16 mouse cellular contexts compared by ENCODE assay signal in the genomic region with DNA sequence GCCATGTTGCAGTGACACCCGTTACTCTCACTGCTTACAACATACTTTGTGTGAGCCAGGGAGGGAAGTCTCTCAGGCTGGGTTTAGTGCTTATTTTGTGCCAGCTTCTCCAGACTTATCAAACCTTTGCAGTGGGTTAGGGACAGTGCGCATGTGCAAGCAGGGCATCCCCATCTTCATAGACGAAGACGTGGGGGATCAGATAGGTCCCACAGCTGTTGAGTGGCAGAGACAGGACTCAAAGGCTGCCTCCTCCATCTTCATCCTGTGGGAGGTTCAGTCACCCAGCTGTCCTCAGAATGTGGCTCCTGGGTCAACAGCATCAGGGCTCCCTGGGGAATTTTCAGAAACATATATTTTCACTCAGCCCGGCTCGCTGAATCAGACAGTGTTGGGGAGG. TPM values are rescaled to one million over a fixed set of nuclear protein-coding genes. Genes with fewer than 3 reads are reported as not detected.
DNase-seq lines count a peak whose midpoint lies in the region; ATAC-seq and TF ChIP-seq lines count a peak whose summit lies in the region.
"Had no signal": no experiment of that assay in that cellular context is flagged by ENCODE, and none has a peak within 500 bp of the region (broad histone marks: within the 10 kb centered on the region; RNA-seq: fewer than 3 reads in every experiment).

No protein-coding gene starts in this region.

- TF ChIP-seq CTCF in hindbrain, postnatal 0 days (IDR thresholded peaks at IDR 0.05; ENCODE audit: low read depth): no peak
- TF ChIP-seq CTCF in lung, postnatal 0 days (IDR thresholded peaks at IDR 0.05): no peak

- peak; percentile 35 for DNase-seq in CD4-positive, CD25-positive, alpha-beta regulatory T cell, adult 2 months (ENCODE audit: low read depth, low spot score)
- DNase-seq in hindbrain, postnatal 0 days (ENCODE audit: low spot score): no peak
- no peak for DNase-seq in lung, postnatal 0 days (ENCODE audit: low spot score)
- DNase-seq in lung, adult 18-20 months: no peak
- DNase-seq in splenic B cell, adult 2 months (ENCODE audit: low read depth, low spot score): peak; percentile 33
- no peak for DNase-seq in urinary bladder, postnatal 36 days (ENCODE audit: low spot score in 2 of 2)
- DNase-seq: adrenal gland, postnatal 14 days; liver; right cerebral cortex, postnatal 14 days had no signal

- no peak for ATAC-seq in CD4-positive, CD25-positive, alpha-beta regulatory T cell, adult 4 months
- ATAC-seq in hindbrain, embryonic 13.5 days (ENCODE audit: low FRiP score): no peak
- ATAC-seq in hindbrain, postnatal 0 days: no peak
- no peak for ATAC-seq in lung, postnatal 0 days

- H3K4me3 ChIP-seq in hindbrain, embryonic 13.5 days: no peak overlapping the region
- no peak overlapping the region for H3K4me3 ChIP-seq in hindbrain, postnatal 0 days (ENCODE audit: low read length)
- H3K4me3 ChIP-seq in lung, postnatal 0 days (ENCODE audit: low read depth, low read length): peak overlapping the region; percentile 85

- H3K9me3 ChIP-seq in hindbrain, embryonic 13.5 days: no peaks in the 10 kb centered on the region
- H3K9me3 ChIP-seq in hindbrain, postnatal 0 days (ENCODE audit: low read length): no peaks in the 10 kb centered on the region
- H3K9me3 ChIP-seq in lung, postnatal 0 days (ENCODE audit: low read length): no peaks in the 10 kb centered on the region
- H3K9me3 ChIP-seq: forebrain, embryonic 13.5 days had no signal

- H3K27ac ChIP-seq in hindbrain, embryonic 13.5 days: no peak overlapping the region
- no peak overlapping the region for H3K27ac ChIP-seq in hindbrain, postnatal 0 days
- no peak overlapping the region for H3K27ac ChIP-seq in lung, postnatal 0 days (ENCODE audit: low read length)
- H3K27ac ChIP-seq: forebrain, embryonic 13.5 days had no signal

- no peak for TF ChIP-seq EP300 in lung, postnatal 0 days (IDR thresholded peaks at IDR 0.05)

- H3K27me3 ChIP-seq in hindbrain, embryonic 13.5 days: no peaks in the 10 kb centered on the region
- no peaks in the 10 kb centered on the region for H3K27me3 ChIP-seq in hindbrain, postnatal 0 days (ENCODE audit: insufficient read depth, low read length)
- H3K27me3 ChIP-seq in lung, postnatal 0 days (replicated peaks; ENCODE audit: insufficient read depth, low read length): no peaks in the 10 kb centered on the region
- no peaks in the 10 kb centered on the region for H3K27me3 ChIP-seq in splenic B cell, adult 2 months (ENCODE audit: control insufficient read depth, insufficient read depth, low read length, poor library complexity, severe bottlenecking)

- peaks cover 21% of the 10 kb centered on the region for H3K4me1 ChIP-seq in hindbrain, embryonic 13.5 days (replicated peaks)
- H3K4me1 ChIP-seq in hindbrain, postnatal 0 days (ENCODE audit: insufficient read depth, low read length): peaks cover 26% of the 10 kb centered on the region
- H3K4me1 ChIP-seq in lung, postnatal 0 days (ENCODE audit: insufficient read depth, low read depth, low read length): peaks cover 8% of the 10 kb centered on the region; the same call in 1 of the 2 replicates

- 83% methylated on average over 6 of the region's 6 CpGs for WGBS in hindbrain, embryonic 13.5 days
- WGBS in hindbrain, postnatal 0 days: 89% methylated on average over 6 of the region's 6 CpGs
- 56% methylated on average over 6 of the region's 6 CpGs for WGBS in lung, postnatal 0 days

- peak overlapping the region; percentile 82; the same call in 1 of the 2 replicates for H3K4me2 ChIP-seq in hindbrain, embryonic 13.5 days
- H3K4me2 ChIP-seq in hindbrain, postnatal 0 days (ENCODE audit: low read depth, low read length): no peak overlapping the region
- peak overlapping the region; percentile 81 for H3K4me2 ChIP-seq in lung, postnatal 0 days (replicated peaks; ENCODE audit: low read depth, low read length)

- no peaks in the 10 kb centered on the region for H3K36me3 ChIP-seq in hindbrain, embryonic 13.5 days
- H3K36me3 ChIP-seq in hindbrain, postnatal 0 days (ENCODE audit: insufficient read depth, low read length): no peaks in the 10 kb centered on the region
- no peaks in the 10 kb centered on the region for H3K36me3 ChIP-seq in lung, postnatal 0 days (ENCODE audit: insufficient read depth, low read length)
- H3K36me3 ChIP-seq in splenic B cell, adult 2 months (ENCODE audit: control insufficient read depth, insufficient read depth, low read length, poor library complexity, severe bottlenecking): no peaks in the 10 kb centered on the region

- no peak overlapping the region for H3K9ac ChIP-seq in hindbrain, embryonic 13.5 days
- no peak overlapping the region for H3K9ac ChIP-seq in hindbrain, postnatal 0 days (replicated peaks; ENCODE audit: low read length)
- no peak overlapping the region for H3K9ac ChIP-seq in lung, postnatal 0 days (replicated peaks; ENCODE audit: low read depth)

RNA-seq across cellular contexts. Expression of gene Tspan2, which starts 2.1 kb away (rescaled TPM):
- 1 to 10 TPM in 1 of 2 experiments, under 1 TPM in 1; 0.70 to 1.3 TPM for polyA plus RNA-seq in CD4-positive, CD25-positive, alpha-beta regulatory T cell, adult 4 months (2017; shearing (Covaris generic))
- polyA plus RNA-seq in hindbrain, embryonic 13.5 days (2015; fragmentation: Nextera tagmentation; extraction: Ambion mirVana): 7.5 and 8.6 TPM in 2 replicates
- 20.3 and 22.5 TPM in 2 replicates for total RNA-seq in hindbrain, postnatal 0 days (2014; rRNA removed)
- polyA plus RNA-seq in hindbrain, postnatal 0 days (2015; fragmentation: Nextera tagmentation; extraction: Ambion mirVana): 19.4 and 20.0 TPM in 2 replicates
- polyA plus RNA-seq in lung, postnatal 0 days (2015; fragmentation: Nextera tagmentation; extraction: Ambion mirVana): 72.7 and 86.9 TPM in 2 replicates

RNA-seq across cellular contexts. Expression of gene Tshb, which starts 46.1 kb away (rescaled TPM):
- not detected for polyA plus RNA-seq in CD4-positive, CD25-positive, alpha-beta regulatory T cell, adult 4 months (2017; shearing (Covaris generic))
- 0.13 and 0.30 TPM in 2 replicates for polyA plus RNA-seq in hindbrain, embryonic 13.5 days (2015; fragmentation: Nextera tagmentation; extraction: Ambion mirVana)
- not detected in 2 replicates for total RNA-seq in hindbrain, postnatal 0 days (2014; rRNA removed)
- polyA plus RNA-seq in hindbrain, postnatal 0 days (2015; fragmentation: Nextera tagmentation; extraction: Ambion mirVana): 0.39 and 0.71 TPM in 2 replicates
- polyA plus RNA-seq in lung, postnatal 0 days (2015; fragmentation: Nextera tagmentation; extraction: Ambion mirVana): 8.8 and 9.0 TPM in 2 replicates
- total RNA-seq: adrenal gland, postnatal 14 days; gastrocnemius, adult 18-20 months; midbrain, postnatal 0 days had no signal
- polyA plus RNA-seq: large intestine, adult 2 months; urinary bladder, adult 2 months had no signal

Comparison
In these comparisons a context has a peak if more than half of its experiments do, and no peak if none do; other contexts are left out.
1. DNase-seq: peak in CD4-positive, CD25-positive, alpha-beta regulatory T cell, adult 2 months (single experiment) and splenic B cell, adult 2 months (single experiment); none in hindbrain, postnatal 0 days (single experiment), lung, postnatal 0 days (single experiment), lung, adult 18-20 months (0 of 2) and urinary bladder, postnatal 36 days (0 of 2).